Mouse (Mus musculus) small intestine, adult 2 months (tissue): ENCODE data around the gene Sgca. TPM values are rescaled to one million over a fixed set of nuclear protein-coding genes. Genes with fewer than 3 reads are reported as not detected.

Experiments used
- H3K27ac ChIP-seq: fragments of 200-500 bp; 2 replicates; pipeline ENCODE4 v1.5.1; 2012; ENCODE audit warnings: low read depth, low read length, control low read depth, inconsistent platforms; ENCODE audit not compliant: insufficient read depth
- H3K27me3 ChIP-seq: fragments of 200-500 bp; 2 replicates; pipeline ENCODE4 v1.6.1; 2012; ENCODE audit warnings: mild to moderate bottlenecking, moderate library complexity, low read length, inconsistent platforms; ENCODE audit not compliant: control insufficient read depth, insufficient read depth
- H3K36me3 ChIP-seq: fragments of 200-500 bp; 2 replicates; pipeline ENCODE4 v1.6.1; 2012; ENCODE audit warnings: mild to moderate bottlenecking, low read length, control low read depth, inconsistent platforms; ENCODE audit not compliant: control insufficient read depth, insufficient read depth
- H3K4me1 ChIP-seq: fragments of 200-500 bp; 2 replicates; pipeline ENCODE4 v1.6.1; 2012; ENCODE audit warnings: low read length, inconsistent platforms, mixed read lengths; ENCODE audit not compliant: control insufficient read depth, insufficient read depth, insufficient read length
- H3K4me3 ChIP-seq: fragments of 200-500 bp; 2 replicates; pipeline ENCODE4 v1.5.1; 2012; ENCODE audit warnings: low read depth, mild to moderate bottlenecking, control low read depth, inconsistent platforms, low read length, moderate library complexity
- CTCF ChIP-seq: fragments of 200-500 bp; IDR thresholded peaks from 2 replicates; pipeline ENCODE4 v1.5.1; 2012; ENCODE audit warnings: low read depth, mild to moderate bottlenecking, control low read depth, inconsistent platforms, low read length, moderate library complexity, mixed read lengths; ENCODE audit not compliant: insufficient replicate concordance, insufficient read length; ENCODE audit errors: extremely low read depth
- POLR2A ChIP-seq: fragments of 200-500 bp; IDR thresholded peaks from 2 replicates; pipeline ENCODE4 v1.6.1; 2012; ENCODE audit warnings: low read depth, mild to moderate bottlenecking, control low read depth, inconsistent platforms, low read length, moderate library complexity
- WGBS: fragments of 180-500 bp; shearing (Covaris S2); methylation state at CpG from one replicate; pipeline ENCODE4 v1.1.7; 2018; 5-methylcytosine and 5-hydroxymethylcytosine counted together
- polyA plus RNA-seq: library from polyadenylated mRNA; depleted of rRNA; stranded (reverse); fragments of >200 nt; gene quantifications from 2 replicates; pipeline ENCODE4 v1.2.3, GENCODE M21; 2012

Gene Sgca
- polyA plus RNA-seq, 1 experiment: 1.7 TPM

GRCm38 (mm10) chr11:94990749-94991577, 14.8 kb upstream of the Sgca start, which contains the start of gene Ppp1r9b:
Gene Ppp1r9b, plus strand, starts transcription at chr11:94991035.
- Histone ChIP-seq H3K4me3 (peak within 1 kb of the TSS; percentile 66), H3K27me3 (no peaks in the 10 kb centered on the region), H3K4me1 (peaks cover 34% of the 10 kb centered on the region; the same call in 1 of the 2 replicates), H3K36me3 (0 out of 2 replicates have a peak, but pooled peaks cover 1% of the 10 kb centered on the region), H3K27ac (peak within 1 kb of the TSS; percentile 79)
- WGBS: 1% methylated on average over 65 of the region's 69 CpGs
- TF ChIP-seq POLR2A: peak; percentile 73; the same call in 1 of the 2 replicates
- TF ChIP-seq CTCF: peak; percentile 65

GRCm38 (mm10) chr11:94990102-94990748, 14.1 kb upstream of the Sgca start:
- WGBS: 53% methylated on average over 6 of the region's 6 CpGs
- H3K4me1 ChIP-seq: peaks cover 30% of the 10 kb centered on the region; the same call in 1 of the 2 replicates
- TF ChIP-seq POLR2A (no peak), CTCF (no peak)

GRCm38 (mm10) chr11:94989562-94990017, 13.5 kb upstream of the Sgca start:
- peak overlapping the region; percentile 70 for H3K4me3 ChIP-seq
- H3K36me3 ChIP-seq: no peaks in the 10 kb centered on the region
- peak overlapping the region; percentile 72 for H3K27ac ChIP-seq
- peaks cover 25% of the 10 kb centered on the region; the same call in 1 of the 2 replicates for H3K4me1 ChIP-seq
- no peaks in the 10 kb centered on the region for H3K27me3 ChIP-seq
- WGBS: under 1% methylated on average over 12 of the region's 12 CpGs
- TF ChIP-seq POLR2A: peak; percentile 46; the same call in 1 of the 2 replicates
- TF ChIP-seq CTCF: no peak

More at GRCm38 (mm10) chr11:94990102-94990748, 14.1 kb upstream of the Sgca start:
- Histone ChIP-seq H3K27ac (peak overlapping the region; percentile 67), H3K4me3 (peak overlapping the region; percentile 66), H3K27me3 (no peaks in the 10 kb centered on the region), H3K36me3 (0 out of 2 replicates have a peak, but pooled peaks cover under 1% of the 10 kb centered on the region)

GRCm38 (mm10) chr11:94988780-94989561, 12.8 kb upstream of the Sgca start:
- peaks cover 18% of the 10 kb centered on the region; the same call in 1 of the 2 replicates for H3K4me1 ChIP-seq
- 37% methylated on average over 10 of the region's 10 CpGs for WGBS
- H3K36me3 ChIP-seq: no peaks in the 10 kb centered on the region
- peak overlapping the region; percentile 70 for H3K4me3 ChIP-seq
- H3K27me3 ChIP-seq: no peaks in the 10 kb centered on the region
- TF ChIP-seq CTCF (no peak), POLR2A (no peak)
- peak overlapping the region; percentile 72 for H3K27ac ChIP-seq

- no peaks in the 10 kb centered on the region for H3K36me3 ChIP-seq
- peaks cover 11% of the 10 kb centered on the region; the same call in 1 of the 2 replicates for H3K4me1 ChIP-seq
- no peak overlapping the region for H3K27ac ChIP-seq
- 52% methylated on average over 8 of the region's 8 CpGs for WGBS
- H3K4me3 ChIP-seq: no peak overlapping the region
- no peaks in the 10 kb centered on the region for H3K27me3 ChIP-seq
- TF ChIP-seq POLR2A (no peak), CTCF (no peak)
Observed at GRCm38 (mm10) chr11:94987851-94988250, 11.7 kb upstream of the Sgca start.

- Histone ChIP-seq H3K27ac (no peak overlapping the region), H3K27me3 (no peaks in the 10 kb centered on the region), H3K36me3 (no peaks in the 10 kb centered on the region), H3K4me1 (peaks cover 11% of the 10 kb centered on the region; the same call in 1 of the 2 replicates), H3K4me3 (no peak overlapping the region)
- TF ChIP-seq CTCF (no peak), POLR2A (no peak)
- 34% methylated on average over 6 of the region's 6 CpGs for WGBS
Observed at GRCm38 (mm10) chr11:94987341-94987740, 11.2 kb upstream of the Sgca start.

GRCm38 (mm10) chr11:94986435-94986834, 10.3 kb upstream of the Sgca start:
- Histone ChIP-seq H3K4me3 (no peak overlapping the region), H3K27me3 (no peaks in the 10 kb centered on the region), H3K27ac (no peak overlapping the region), H3K36me3 (no peaks in the 10 kb centered on the region), H3K4me1 (peaks cover 11% of the 10 kb centered on the region; the same call in 1 of the 2 replicates)
- 30% methylated on average over 2 of the region's 2 CpGs for WGBS
- TF ChIP-seq POLR2A: no peak
- TF ChIP-seq CTCF: no peak
